Mouse (Mus musculus) gastrocnemius, postnatal 36 days (tissue): Measurements from ENCODE around the gene Slc39a13. TPM values are rescaled to one million over a fixed set of nuclear protein-coding genes. Genes with fewer than 3 reads are reported as not detected.
A peak's percentile ranks its signal among the peaks of the same experiment; 100 is the strongest.

Source experiments
- DNase-seq, 2 experiments: peaks; one replicate each; pipeline ENCODE4 v3.0.0; 2022
- intact Hi-C: fragments of 180-260 bp; cut with DNase I; formaldehyde crosslinking; loops from one replicate; pipeline ENCODE4 v1.15.1; 2025
- total RNA-seq, 2 experiments: library from RNA; stranded (reverse); gene quantifications; 2 replicates each; pipeline ENCODE4 v1.2.3; 2021

Slc39a13 gene
- total RNA-seq, 2 experiments from 2014 or later = 21.1 to 21.7 TPM

DNA sequence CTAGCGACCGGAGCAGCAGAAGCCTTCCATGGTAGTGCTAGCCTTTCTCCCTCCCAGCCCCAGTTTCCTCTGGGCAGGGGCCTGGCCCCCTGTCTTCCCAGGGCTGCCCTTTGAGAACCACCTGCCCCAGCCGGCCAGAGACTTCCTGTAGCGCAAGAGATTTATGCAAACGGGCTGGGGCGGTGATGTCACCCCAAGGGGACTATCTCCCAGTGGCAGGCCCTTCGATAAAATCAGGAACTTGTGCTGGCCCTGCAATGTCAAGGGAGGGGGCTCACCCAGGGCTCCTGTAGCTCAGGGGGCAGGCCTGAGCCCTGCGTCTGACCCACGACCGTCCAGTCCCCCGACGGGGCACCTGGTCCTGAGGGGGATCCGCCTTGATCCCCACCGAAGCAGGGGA is 26.3 kb upstream of the Slc39a13 start:
- intact Hi-C loops = no loop called here
- no peak for DNase-seq

DNA sequence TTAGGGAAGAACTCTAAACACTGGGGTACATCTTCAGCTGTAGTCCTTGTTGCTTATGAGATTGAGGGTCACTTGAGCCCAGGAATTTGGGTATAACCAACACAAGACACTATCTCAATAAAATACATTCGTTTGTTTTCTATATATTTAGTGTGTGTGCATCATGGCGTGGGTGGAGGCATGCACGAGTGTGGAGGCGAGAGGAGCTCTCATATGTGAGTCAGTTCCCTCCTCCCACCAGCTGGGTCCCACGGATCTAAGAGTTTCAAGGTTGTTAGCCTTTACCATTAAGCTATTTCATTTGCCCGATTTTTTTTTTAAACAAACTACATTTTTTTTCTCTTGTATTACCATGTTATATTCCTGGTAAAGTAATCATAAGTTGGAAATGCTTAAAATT is 20.6 kb upstream of the Slc39a13 start:
- intact Hi-C loops = no loop called here
- no peak for DNase-seq

DNA sequence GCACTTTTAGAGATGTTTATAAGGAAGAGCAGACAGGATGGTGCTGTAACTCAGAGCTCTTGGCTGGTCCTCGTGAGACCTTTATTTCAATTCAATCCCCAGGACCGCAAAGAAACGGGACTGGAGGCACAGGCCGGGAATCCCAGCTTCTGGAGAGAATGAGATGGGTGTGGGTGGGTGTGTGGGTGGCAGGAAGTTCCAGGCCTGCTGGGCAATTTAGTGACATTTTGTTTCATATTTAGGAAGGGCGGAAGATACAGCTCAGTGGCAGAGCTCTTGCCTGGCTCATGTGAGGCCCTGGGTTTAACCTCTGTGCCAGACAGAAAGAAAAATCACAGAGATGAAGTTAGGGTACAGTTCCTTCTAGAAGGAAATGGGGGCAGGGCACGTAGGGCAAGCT is 20.0 kb upstream of the Slc39a13 start:
- intact Hi-C loops = no loop called here
- no peak for DNase-seq

GRCm38 (mm10) chr2:91088987-91089386 is 18.8 kb upstream of the Slc39a13 start:
- intact Hi-C loops = no loop called here
- DNase-seq = no peak

- intact Hi-C loops = no loop called here
- no peak for DNase-seq
Measured at GRCm38 (mm10) chr2:91087453-91087852, 17.2 kb upstream of the Slc39a13 start.

GRCm38 (mm10) chr2:91086392-91087237 is 16.4 kb upstream of the Slc39a13 start:
- DNase-seq = no peak
- intact Hi-C loops = no loop called here

- DNase-seq = no peak
- intact Hi-C loops = no loop called here
Measured at GRCm38 (mm10) chr2:91085494-91086391, 15.5 kb upstream of the Slc39a13 start.

- DNase-seq = peak; percentile 69 to 75
- intact Hi-C loops = no loop called here
Measured at GRCm38 (mm10) chr2:91084179-91084820, 14.1 kb upstream of the Slc39a13 start.

DNA sequence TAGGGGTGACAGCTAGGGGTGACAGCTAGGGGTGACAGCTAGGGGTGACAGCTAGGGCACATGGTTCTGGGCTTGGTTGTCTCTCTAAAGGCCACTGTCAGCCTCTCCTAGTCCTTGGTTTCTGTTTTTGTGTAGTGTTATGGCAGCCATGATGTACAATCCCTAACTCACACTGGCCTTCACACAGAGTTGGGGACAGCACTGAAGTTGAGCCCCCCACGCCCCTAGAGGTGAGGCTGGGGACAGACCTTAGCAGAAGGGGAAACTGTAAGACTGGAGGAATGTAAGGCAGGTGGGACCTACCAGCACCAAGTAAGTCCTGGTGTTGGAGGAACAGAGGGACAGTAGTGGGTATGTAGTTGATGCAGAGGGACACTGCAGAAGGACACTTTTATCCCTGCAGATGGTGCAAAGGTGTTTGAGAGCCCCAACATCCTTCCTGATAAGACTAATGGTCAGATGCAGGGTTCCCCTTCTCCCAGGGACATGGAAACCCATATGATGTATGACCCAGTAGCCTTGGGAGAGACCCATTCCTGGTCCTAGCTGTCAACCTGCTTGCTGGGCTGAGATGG is 13.2 kb upstream of the Slc39a13 start:
- no peak for DNase-seq
- intact Hi-C loops = no loop called here

DNA sequence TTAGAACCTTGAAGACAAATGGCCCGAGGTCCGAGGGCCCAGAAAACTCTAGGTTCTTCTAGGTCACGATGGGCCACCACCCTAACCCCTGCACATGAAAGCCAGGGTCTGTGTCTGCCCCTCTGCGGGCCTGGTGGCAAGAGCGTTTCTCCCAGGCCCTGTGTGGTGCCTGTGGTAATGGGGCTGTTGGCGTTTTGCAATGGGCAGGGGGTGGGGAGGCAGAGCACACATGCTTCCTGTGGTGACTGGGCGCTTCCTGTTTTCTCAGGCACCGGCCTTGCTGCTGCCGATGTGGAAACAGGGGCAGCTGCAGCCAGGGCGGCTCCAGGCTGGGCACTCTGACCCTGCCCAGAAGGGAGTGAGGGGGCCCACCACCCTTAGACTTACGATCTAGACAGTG is 12.6 kb upstream of the Slc39a13 start:
- DNase-seq = no peak
- intact Hi-C loops = no loop called here

- DNase-seq = no peak
- intact Hi-C loops = no loop called here
Measured at GRCm38 (mm10) chr2:91081775-91082695, 11.8 kb upstream of the Slc39a13 start, which contains the start of gene Spi1. Gene Spi1 (plus strand): TSS chr2:91082390.

DNA sequence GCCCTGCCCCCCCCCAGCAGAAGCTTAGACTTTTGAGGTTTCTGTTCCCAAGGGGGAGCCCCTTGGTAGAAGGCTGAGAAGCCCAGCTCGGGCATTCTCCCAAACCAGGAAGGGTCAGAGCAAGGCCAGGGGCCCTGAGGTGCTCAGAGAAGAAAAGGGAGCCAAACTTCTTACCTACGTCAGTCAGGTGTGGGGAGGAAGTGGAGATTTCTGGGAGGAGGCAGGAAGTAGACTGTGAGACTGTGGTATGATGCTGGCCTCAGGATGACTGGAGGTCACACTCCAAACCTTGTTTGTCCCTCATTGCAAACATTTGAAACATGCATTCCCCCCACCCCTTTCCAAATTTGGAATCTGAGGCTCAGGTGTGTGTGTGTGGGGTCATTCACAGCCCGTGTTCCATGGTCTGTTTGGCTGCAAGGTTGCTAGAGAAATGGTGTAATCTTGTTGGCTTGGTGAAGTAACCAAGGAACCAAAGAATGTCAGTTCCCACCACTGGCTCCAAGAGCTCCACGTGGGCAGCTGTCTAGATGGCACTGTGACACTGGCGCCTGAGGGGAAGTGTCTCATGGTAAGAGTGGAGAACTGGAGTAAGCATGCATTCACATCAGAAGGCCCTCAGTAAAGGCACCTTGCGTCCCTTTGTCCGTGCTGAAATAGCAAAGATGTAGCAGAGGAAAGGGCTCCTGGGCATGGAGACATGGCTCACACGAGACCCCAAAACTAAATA is 10.7 kb upstream of the Slc39a13 start:
- DNase-seq = no peak
- intact Hi-C loops = no loop called here

- DNase-seq = no peak
- intact Hi-C loops = no loop called here
Measured at GRCm38 (mm10) chr2:91079026-91079384, 8.8 kb upstream of the Slc39a13 start.

DNA sequence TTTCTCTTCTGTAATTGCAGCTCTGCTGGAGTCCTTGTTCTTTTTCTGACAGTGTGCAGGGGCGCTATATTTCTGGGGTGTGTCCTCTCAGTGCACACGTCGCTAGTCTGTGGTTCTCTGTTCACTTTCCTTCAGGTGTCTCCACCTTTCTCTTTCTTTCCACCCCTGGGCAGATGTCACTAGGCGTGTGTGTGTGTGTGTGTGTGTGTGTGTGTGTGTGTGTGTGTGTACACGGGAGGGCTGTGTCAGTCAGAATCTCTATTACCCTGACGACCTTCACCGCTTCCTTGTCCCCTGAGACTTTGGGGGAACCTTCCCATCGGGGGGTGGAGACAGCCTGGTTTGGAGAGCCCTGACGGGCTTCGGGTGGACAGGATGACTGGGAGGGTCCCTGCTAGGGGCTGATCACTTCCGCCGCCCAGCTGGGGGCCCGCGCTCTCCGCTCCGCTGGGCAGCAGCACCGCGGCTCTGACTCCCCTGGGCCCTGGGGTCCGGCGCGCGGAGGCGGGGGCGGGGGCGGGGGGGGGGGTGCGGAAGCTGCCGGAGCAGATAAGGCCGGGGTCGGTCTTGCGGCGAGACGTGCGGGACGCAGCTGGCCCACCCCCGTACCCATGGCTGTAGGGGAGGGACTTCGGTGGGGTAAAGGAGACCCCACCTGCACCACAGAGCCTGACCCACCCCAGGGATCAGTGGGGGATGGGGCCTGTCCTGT is 8.3 kb upstream of the Slc39a13 start:
- no peak for DNase-seq
- intact Hi-C loops = no loop called here

GRCm38 (mm10) chr2:91077957-91078313 is 7.7 kb upstream of the Slc39a13 start:
- intact Hi-C loops = no loop called here
- no peak for DNase-seq

DNA sequence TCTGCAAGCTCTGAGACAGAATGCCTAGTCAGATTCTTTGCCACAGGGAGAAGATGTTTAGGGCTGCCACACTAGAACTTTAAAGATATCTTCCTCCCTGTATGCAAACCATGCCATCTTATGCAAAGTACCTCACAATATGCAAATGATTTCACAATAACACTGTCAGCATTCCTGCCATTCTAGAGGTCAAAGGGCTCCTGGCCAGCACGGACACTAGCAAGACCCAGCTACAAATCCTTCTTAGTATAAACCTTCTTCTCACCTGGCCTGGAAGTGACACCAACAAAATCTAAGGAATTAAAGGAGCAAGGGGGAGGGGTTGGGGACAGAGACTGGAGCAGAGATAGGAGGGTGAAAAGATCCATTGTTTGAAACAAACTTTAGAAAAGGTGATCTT is 1.9 kb upstream of the Slc39a13 start:
- DNase-seq = no peak
- intact Hi-C loops = no loop called here

GRCm38 (mm10) chr2:91071059-91071458 is 842 bp upstream of the Slc39a13 start:
- DNase-seq = no peak
- intact Hi-C loops = no loop called here

DNA sequence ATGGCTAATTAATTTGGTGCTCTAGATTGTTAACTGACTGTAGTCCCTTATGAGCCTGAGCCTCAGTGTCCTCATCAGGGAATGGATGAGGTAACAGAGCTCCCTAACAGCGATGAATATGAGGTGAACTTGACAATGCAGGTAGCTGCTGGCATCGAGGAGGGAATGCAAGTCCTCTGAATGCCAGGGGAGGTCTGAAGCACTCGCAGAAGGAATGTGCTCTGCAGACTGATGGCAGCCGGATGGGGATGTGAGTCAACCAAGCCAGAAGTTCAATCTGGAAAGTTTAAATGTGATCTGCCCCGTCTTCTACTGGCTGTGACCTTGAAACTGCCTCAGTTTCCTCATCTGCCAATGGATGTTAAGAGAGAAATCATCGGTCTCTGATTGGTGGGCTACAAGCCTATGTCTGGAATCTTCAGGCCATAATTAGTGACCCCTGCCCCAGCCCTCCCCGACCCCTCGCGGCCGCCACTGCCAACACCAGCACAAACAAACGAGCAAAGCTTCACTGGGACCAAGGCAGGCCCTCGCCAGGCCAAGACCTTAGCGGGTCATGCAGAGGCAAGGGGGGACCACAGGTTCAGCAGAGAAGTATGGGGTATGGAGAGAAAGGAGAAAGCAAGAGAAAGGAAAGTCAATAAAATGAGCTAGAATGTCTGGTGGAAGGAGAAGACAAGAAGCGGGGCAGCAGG is 764 bp downstream of the Slc39a13 start:
- no peak for DNase-seq
- intact Hi-C loops = no loop called here
